Mouse (Mus musculus) embryonic facial prominence, embryonic 10.5 days (tissue): ENCODE data around the gene Mttp. TPM values are rescaled to one million over a fixed set of nuclear protein-coding genes. Genes with fewer than 3 reads are reported as not detected.

Experiments used
- DNase-seq: peaks from one replicate; pipeline ENCODE4 v3.0.0-alpha.2; 2017; ENCODE audit warnings: low spot score
- H3K27ac ChIP-seq: fragments of 300-500 bp; sonication (generic); replicated peaks from 2 replicates; pipeline ENCODE4 v1.5.1; 2016; ENCODE audit warnings: mild to moderate bottlenecking
- H3K27me3 ChIP-seq: fragments of 300-500 bp; sonication (generic); replicated peaks from 2 replicates; pipeline ENCODE4 v1.6.1; 2016; ENCODE audit warnings: low read depth, mild to moderate bottlenecking; ENCODE audit not compliant: poor library complexity, severe bottlenecking
- H3K36me3 ChIP-seq: fragments of 300-500 bp; sonication (generic); replicated peaks from 2 replicates; pipeline ENCODE4 v1.6.1; 2016; ENCODE audit warnings: mild to moderate bottlenecking, moderate library complexity
- H3K4me1 ChIP-seq: fragments of 300-500 bp; sonication (generic); 2 replicates; pipeline ENCODE4 v1.6.1; 2016
- H3K4me3 ChIP-seq: fragments of 300-500 bp; sonication (generic); 2 replicates; pipeline ENCODE4 v1.5.1; 2016; ENCODE audit warnings: mild to moderate bottlenecking, moderate library complexity
- H3K9me3 ChIP-seq: fragments of 300-500 bp; sonication (generic); 2 replicates; pipeline ENCODE4 v1.6.1; 2016; ENCODE audit warnings: mild to moderate bottlenecking
- WGBS: fragments of 180-500 bp; shearing (Covaris S2); methylation state at CpG from one replicate; pipeline ENCODE4 v1.1.7; 2016; 5-methylcytosine and 5-hydroxymethylcytosine counted together
- polyA plus RNA-seq: library from polyadenylated mRNA; unstranded; fragments of >200 nt; fragmentation: Nextera tagmentation; extraction: Ambion mirVana; gene quantifications from 2 replicates; pipeline ENCODE4 v1.2.1, GENCODE M21; 2016

The Mttp gene
- polyA plus RNA-seq, 1 experiment from 2014 or later: 9.8 TPM

GRCm38 (mm10) chr3:138130692-138131091 lies 14.1 kb downstream of the Mttp start:
- Histone ChIP-seq H3K27me3 (no peaks in the 10 kb centered on the region), H3K36me3 (no peaks in the 10 kb centered on the region), H3K4me3 (no peak overlapping the region), H3K27ac (no peak overlapping the region), H3K4me1 (peaks cover 6% of the 10 kb centered on the region; the same call in 1 of the 2 replicates), H3K9me3 (no peaks in the 10 kb centered on the region)
- 68% methylated on average over 1 of the region's 1 CpGs for WGBS
- DNase-seq: no peak

DNA sequence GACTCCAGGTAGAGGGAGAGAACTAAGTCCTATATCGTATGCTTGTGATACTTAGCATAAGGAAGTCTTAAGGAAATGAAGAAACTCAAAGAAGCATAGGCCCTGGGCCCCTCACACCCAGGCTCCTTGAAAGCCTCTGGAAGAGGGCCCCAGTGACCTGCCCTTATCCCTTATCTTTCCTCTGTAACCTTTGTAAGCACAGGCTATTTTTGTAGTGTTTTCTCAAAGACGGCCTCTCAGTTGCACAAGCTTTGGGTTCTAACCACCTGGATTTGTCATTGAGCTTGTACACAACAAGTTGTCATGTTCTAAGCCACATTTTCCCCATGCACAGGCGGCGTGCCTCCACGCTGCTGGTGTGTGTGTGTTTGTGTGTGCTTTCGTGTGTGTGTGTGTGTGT lies 15.7 kb downstream of the Mttp start:
- Histone ChIP-seq H3K9me3 (no peaks in the 10 kb centered on the region), H3K36me3 (no peaks in the 10 kb centered on the region), H3K27ac (no peak overlapping the region), H3K27me3 (no peaks in the 10 kb centered on the region), H3K4me1 (peaks cover 6% of the 10 kb centered on the region; the same call in 1 of the 2 replicates), H3K4me3 (no peak overlapping the region)
- 96% methylated on average over 6 of the region's 6 CpGs for WGBS
- DNase-seq: no peak

- Histone ChIP-seq H3K9me3 (no peaks in the 10 kb centered on the region), H3K36me3 (no peaks in the 10 kb centered on the region), H3K27me3 (no peaks in the 10 kb centered on the region), H3K4me1 (no peaks in the 10 kb centered on the region), H3K4me3 (no peak overlapping the region), H3K27ac (no peak overlapping the region)
- 86% methylated on average over 10 of the region's 10 CpGs for WGBS
- DNase-seq: no peak
Observed at GRCm38 (mm10) chr3:138123842-138124241, 20.9 kb downstream of the Mttp start.

- H3K9me3 ChIP-seq: no peaks in the 10 kb centered on the region
- no peak overlapping the region for H3K4me3 ChIP-seq
- no peaks in the 10 kb centered on the region for H3K4me1 ChIP-seq
- H3K36me3 ChIP-seq: no peaks in the 10 kb centered on the region
- no peak overlapping the region for H3K27ac ChIP-seq
- H3K27me3 ChIP-seq: no peaks in the 10 kb centered on the region
- WGBS: 90% methylated on average over 2 of the region's 2 CpGs
- DNase-seq: no peak
Observed at GRCm38 (mm10) chr3:138121461-138121860, 23.3 kb downstream of the Mttp start.

- WGBS: 92% methylated on average over 16 of the region's 16 CpGs
- no peaks in the 10 kb centered on the region for H3K9me3 ChIP-seq
- no peak overlapping the region for H3K4me3 ChIP-seq
- no peaks in the 10 kb centered on the region for H3K36me3 ChIP-seq
- no peak for DNase-seq
- H3K4me1 ChIP-seq: no peaks in the 10 kb centered on the region
- H3K27ac ChIP-seq: no peak overlapping the region
- H3K27me3 ChIP-seq: no peaks in the 10 kb centered on the region
Observed at GRCm38 (mm10) chr3:138119444-138120105, 25.2 kb downstream of the Mttp start.

GRCm38 (mm10) chr3:138118831-138119230 lies 25.9 kb downstream of the Mttp start:
- DNase-seq: no peak
- no peak overlapping the region for H3K4me3 ChIP-seq
- no peaks in the 10 kb centered on the region for H3K9me3 ChIP-seq
- H3K27me3 ChIP-seq: no peaks in the 10 kb centered on the region
- H3K27ac ChIP-seq: no peak overlapping the region
- no peaks in the 10 kb centered on the region; the same call in 1 of the 2 replicates for H3K4me1 ChIP-seq
- no peaks in the 10 kb centered on the region for H3K36me3 ChIP-seq
- WGBS: 81% methylated on average over 14 of the region's 14 CpGs

- Histone ChIP-seq H3K27me3 (no peaks in the 10 kb centered on the region), H3K36me3 (no peaks in the 10 kb centered on the region), H3K4me3 (no peak overlapping the region), H3K4me1 (no peaks in the 10 kb centered on the region; the same call in 1 of the 2 replicates), H3K27ac (no peak overlapping the region), H3K9me3 (no peaks in the 10 kb centered on the region)
- WGBS: 75% methylated on average over 6 of the region's 6 CpGs
- DNase-seq: no peak
Observed at GRCm38 (mm10) chr3:138118392-138118791, 26.4 kb downstream of the Mttp start.

DNA sequence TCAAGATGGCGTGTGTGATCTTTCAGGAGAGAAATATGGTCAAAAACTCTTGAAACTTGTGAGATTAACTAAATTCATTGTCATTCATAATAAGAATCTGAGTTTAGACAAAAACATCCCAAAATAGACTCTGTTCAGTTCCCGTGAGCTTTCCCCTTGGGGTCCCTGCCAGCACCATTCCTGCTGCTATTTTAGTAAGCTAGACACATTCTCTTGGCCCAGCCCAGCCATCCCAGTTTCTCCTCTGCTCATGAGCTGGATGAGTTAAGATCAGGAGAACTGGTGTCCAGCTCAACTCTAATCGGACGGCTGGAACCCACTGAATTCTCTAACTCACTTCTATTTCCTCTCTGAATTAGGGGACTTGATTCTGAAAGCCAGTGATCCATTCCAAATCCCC lies 27.9 kb downstream of the Mttp start:
- no peaks in the 10 kb centered on the region for H3K27me3 ChIP-seq
- H3K27ac ChIP-seq: no peak overlapping the region
- H3K4me1 ChIP-seq: no peaks in the 10 kb centered on the region; the same call in 1 of the 2 replicates
- 90% methylated on average over 4 of the region's 4 CpGs for WGBS
- no peaks in the 10 kb centered on the region for H3K36me3 ChIP-seq
- no peaks in the 10 kb centered on the region for H3K9me3 ChIP-seq
- no peak for DNase-seq
- H3K4me3 ChIP-seq: no peak overlapping the region

- Histone ChIP-seq H3K27me3 (no peaks in the 10 kb centered on the region), H3K9me3 (no peaks in the 10 kb centered on the region), H3K36me3 (no peaks in the 10 kb centered on the region), H3K4me1 (no peaks in the 10 kb centered on the region; the same call in 1 of the 2 replicates), H3K4me3 (no peak overlapping the region), H3K27ac (no peak overlapping the region)
- DNase-seq: no peak
- WGBS: 87% methylated on average over 17 of the region's 17 CpGs
Observed at GRCm38 (mm10) chr3:138114106-138114505, 30.7 kb downstream of the Mttp start.

DNA sequence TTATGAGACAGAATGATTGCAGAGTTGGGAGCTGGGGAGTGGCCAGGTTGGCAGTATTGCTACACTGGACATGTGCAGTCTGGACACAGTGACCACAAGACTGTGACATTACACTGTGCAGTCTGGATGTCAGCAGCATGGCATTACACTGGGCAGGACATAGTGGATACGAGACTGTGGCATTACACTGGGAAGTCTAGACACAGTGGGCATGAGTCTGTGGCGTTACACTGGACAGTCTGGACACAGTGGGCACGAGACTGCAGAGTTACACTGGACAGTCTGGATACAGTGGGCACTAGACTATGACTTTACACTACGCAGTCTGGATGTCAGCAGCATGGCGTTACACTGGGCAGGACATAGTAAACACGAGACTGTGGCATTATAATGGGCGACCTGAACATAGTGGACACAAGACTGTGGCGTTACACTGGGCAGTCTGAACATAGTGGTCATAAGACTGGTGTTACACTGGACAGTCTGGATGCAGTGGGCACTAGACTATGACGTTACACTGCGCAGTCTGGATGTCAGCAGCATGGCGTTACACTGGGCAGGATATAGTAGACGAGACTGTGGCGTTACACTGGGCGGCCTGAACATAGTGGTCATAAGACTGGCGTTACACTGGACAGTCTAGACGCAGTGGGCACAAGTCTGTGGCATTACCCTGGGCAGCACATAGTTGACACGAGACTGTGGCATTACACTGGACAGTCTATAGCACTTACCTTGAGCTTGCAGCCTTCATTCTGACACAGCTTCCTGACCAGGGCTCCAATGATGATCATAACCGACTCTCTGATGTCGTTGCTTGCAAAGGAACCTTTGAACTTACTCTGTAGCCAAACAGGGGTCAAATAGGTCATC lies 33.6 kb downstream of the Mttp start:
- H3K9me3 ChIP-seq: no peaks in the 10 kb centered on the region
- H3K4me1 ChIP-seq: no peaks in the 10 kb centered on the region; the same call in 1 of the 2 replicates
- H3K27me3 ChIP-seq: no peaks in the 10 kb centered on the region
- 90% methylated on average over 19 of the region's 19 CpGs for WGBS
- no peaks in the 10 kb centered on the region for H3K36me3 ChIP-seq
- no peak overlapping the region for H3K27ac ChIP-seq
- H3K4me3 ChIP-seq: no peak overlapping the region
- no peak for DNase-seq

DNA sequence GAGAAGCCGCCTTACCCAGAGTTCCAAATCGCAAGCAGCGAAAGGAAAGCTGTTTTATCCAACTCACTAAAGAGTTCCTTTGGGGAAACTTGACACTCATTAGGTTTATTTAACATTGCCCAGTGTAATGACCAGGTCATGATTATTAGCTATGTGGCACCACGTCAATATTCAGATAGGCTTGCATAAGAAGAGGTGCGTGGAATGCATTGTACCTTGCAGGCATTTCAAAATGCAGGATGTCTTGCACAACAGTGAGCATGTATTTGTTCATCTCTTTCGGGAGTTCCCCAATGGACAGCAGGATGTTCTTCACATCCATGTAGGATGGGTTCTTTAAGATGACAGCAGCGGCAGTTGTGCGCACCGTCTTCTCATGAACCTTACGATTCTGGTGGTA lies 37.9 kb downstream of the Mttp start:
- Histone ChIP-seq H3K27ac (no peak overlapping the region), H3K27me3 (no peaks in the 10 kb centered on the region), H3K36me3 (no peaks in the 10 kb centered on the region), H3K4me1 (no peaks in the 10 kb centered on the region), H3K9me3 (no peaks in the 10 kb centered on the region), H3K4me3 (no peak overlapping the region)
- no peak for DNase-seq
- WGBS: 95% methylated on average over 10 of the region's 10 CpGs

DNA sequence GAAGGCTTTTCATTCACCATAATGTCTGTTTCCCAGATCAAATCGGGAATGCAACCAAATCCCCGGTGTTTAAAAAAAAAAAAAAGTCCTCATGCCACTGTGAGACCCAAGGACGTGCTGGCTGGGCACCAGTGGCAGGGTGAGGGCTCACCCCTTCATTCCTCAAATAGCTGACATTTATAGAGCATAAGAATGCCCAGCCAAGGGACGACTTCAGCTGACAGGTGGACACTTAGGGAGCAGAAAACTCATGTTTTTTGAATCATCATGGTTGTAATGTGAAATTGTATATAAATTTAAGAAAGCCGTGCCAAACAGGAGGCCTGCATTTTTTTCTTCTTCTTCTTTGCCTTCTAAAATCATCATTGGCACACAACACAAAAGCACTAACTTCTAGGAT lies 39.7 kb downstream of the Mttp start:
- Histone ChIP-seq H3K4me1 (no peaks in the 10 kb centered on the region), H3K4me3 (no peak overlapping the region), H3K36me3 (no peaks in the 10 kb centered on the region), H3K9me3 (no peaks in the 10 kb centered on the region), H3K27me3 (no peaks in the 10 kb centered on the region), H3K27ac (no peak overlapping the region)
- DNase-seq: no peak
- WGBS: 80% methylated on average over 5 of the region's 5 CpGs

DNA sequence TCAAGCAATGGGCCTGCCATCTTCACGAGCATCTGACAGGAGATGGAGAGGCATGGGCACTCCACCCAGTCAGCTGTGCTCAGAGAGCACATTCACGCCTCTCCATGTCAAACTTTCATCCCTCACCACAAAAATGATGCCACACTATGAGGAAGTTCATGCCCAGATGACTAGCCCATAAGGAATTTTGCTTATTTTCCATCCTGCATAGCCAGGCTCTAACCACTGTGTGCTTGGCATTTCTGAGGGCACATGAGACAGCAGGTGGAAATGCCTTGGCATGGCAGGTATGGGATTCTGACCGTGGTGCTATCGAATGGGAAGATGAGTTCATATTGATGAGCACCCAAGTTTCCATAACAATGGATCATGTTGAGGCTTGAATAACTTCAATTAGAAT lies 41.1 kb downstream of the Mttp start:
- H3K4me3 ChIP-seq: no peak overlapping the region
- no peak overlapping the region for H3K27ac ChIP-seq
- DNase-seq: no peak
- H3K27me3 ChIP-seq: no peaks in the 10 kb centered on the region
- WGBS: 94% methylated on average over 4 of the region's 4 CpGs
- no peaks in the 10 kb centered on the region for H3K4me1 ChIP-seq
- no peaks in the 10 kb centered on the region for H3K36me3 ChIP-seq
- no peaks in the 10 kb centered on the region for H3K9me3 ChIP-seq
